Mouse (Mus musculus): Measurements from ENCODE around the gene Senp3. TPM values are rescaled to one million over a fixed set of nuclear protein-coding genes. Genes with fewer than 3 reads are reported as not detected.
A peak's percentile ranks its signal among the peaks of the same experiment; 100 is the strongest.
"Not testable (repeated sequence)": the region's sequence is repeated elsewhere in the genome, so short reads cannot be mapped to it uniquely, and the experiment has no call there.

Senp3 gene
- polyA plus RNA-seq (2015; fragmentation: Nextera tagmentation; extraction: Ambion mirVana): 62.1 and 63.9 TPM in 2 replicates

- H3K27me3 ChIP-seq (replicated peaks): no peaks in the 10 kb centered on the region
- peak within 1 kb of the TSS; percentile 59 for H3K4me3 ChIP-seq (replicated peaks)
- H3K9ac ChIP-seq: peak within 1 kb of the TSS; percentile 84
- WGBS: under 1% methylated on average over 78 of the region's 80 CpGs
- peaks cover 13% of the 10 kb centered on the region for H3K36me3 ChIP-seq
- peaks cover 23% of the 10 kb centered on the region for H3K4me1 ChIP-seq (replicated peaks)
- H3K9me3 ChIP-seq: no peaks in the 10 kb centered on the region
- H3K4me2 ChIP-seq (replicated peaks): peak within 1 kb of the TSS; percentile 75
- peak; percentile 96 for ATAC-seq
- peak within 1 kb of the TSS; percentile 93 for H3K27ac ChIP-seq
Measured at GRCm38 (mm10) chr11:69681314-69682208, at the start of gene Senp3. TSS of gene Senp3 (minus strand) at chr11:69682084.

- not testable (repeated sequence) for H3K9me3 ChIP-seq; H3K4me1 ChIP-seq (replicated peaks); H3K4me2 ChIP-seq (replicated peaks); H3K27ac ChIP-seq; H3K4me3 ChIP-seq (replicated peaks); H3K9ac ChIP-seq; ATAC-seq; H3K27me3 ChIP-seq (replicated peaks)
- WGBS: 88% methylated on average over 2 of the region's 3 CpGs
- H3K36me3 ChIP-seq: peaks cover 25% of the 10 kb centered on the region
Measured at GRCm38 (mm10) chr11:69731408-69731807, 49.5 kb upstream of the Senp3 start.

- ATAC-seq: no peak
- no peak overlapping the region for H3K9ac ChIP-seq
- H3K27me3 ChIP-seq (replicated peaks): no peaks in the 10 kb centered on the region
- no peak overlapping the region for H3K27ac ChIP-seq
- H3K9me3 ChIP-seq: no peaks in the 10 kb centered on the region
- no peak overlapping the region for H3K4me2 ChIP-seq (replicated peaks)
- peaks cover 3% of the 10 kb centered on the region for H3K36me3 ChIP-seq
- no peak overlapping the region for H3K4me3 ChIP-seq (replicated peaks)
- 35% methylated on average over 3 of the region's 3 CpGs for WGBS
- H3K4me1 ChIP-seq (replicated peaks): no peaks in the 10 kb centered on the region
Measured at GRCm38 (mm10) chr11:69729063-69729462, 47.2 kb upstream of the Senp3 start.

- no peaks in the 10 kb centered on the region for H3K4me1 ChIP-seq (replicated peaks)
- no peak overlapping the region for H3K4me2 ChIP-seq (replicated peaks)
- no peaks in the 10 kb centered on the region for H3K36me3 ChIP-seq
- ATAC-seq: no peak
- no peak overlapping the region for H3K4me3 ChIP-seq (replicated peaks)
- no peak overlapping the region for H3K9ac ChIP-seq
- no peaks in the 10 kb centered on the region for H3K9me3 ChIP-seq
- H3K27me3 ChIP-seq (replicated peaks): no peaks in the 10 kb centered on the region
- WGBS: 42% methylated on average over 5 of the region's 5 CpGs
- H3K27ac ChIP-seq: no peak overlapping the region
Measured at GRCm38 (mm10) chr11:69725951-69726350, 44.1 kb upstream of the Senp3 start.

- Histone ChIP-seq H3K9ac (no peak overlapping the region), H3K4me2 (replicated peaks) (no peak overlapping the region), H3K36me3 (no peaks in the 10 kb centered on the region), H3K9me3 (no peaks in the 10 kb centered on the region), H3K27me3 (replicated peaks) (no peaks in the 10 kb centered on the region), H3K27ac (no peak overlapping the region), H3K4me3 (replicated peaks) (no peak overlapping the region), H3K4me1 (replicated peaks) (peaks cover 4% of the 10 kb centered on the region; the same call in 1 of the 2 replicates)
- no peak for ATAC-seq
- 41% methylated on average over 2 of the region's 2 CpGs for WGBS
Measured at GRCm38 (mm10) chr11:69723074-69723473, 41.2 kb upstream of the Senp3 start.

- H3K36me3 ChIP-seq: no peaks in the 10 kb centered on the region
- ATAC-seq: no peak
- H3K4me2 ChIP-seq (replicated peaks): no peak overlapping the region
- 59% methylated on average over 6 of the region's 6 CpGs for WGBS
- no peak overlapping the region for H3K9ac ChIP-seq
- no peaks in the 10 kb centered on the region for H3K27me3 ChIP-seq (replicated peaks)
- no peak overlapping the region for H3K4me3 ChIP-seq (replicated peaks)
- no peak overlapping the region for H3K27ac ChIP-seq
- peaks cover 7% of the 10 kb centered on the region; the same call in 1 of the 2 replicates for H3K4me1 ChIP-seq (replicated peaks)
- H3K9me3 ChIP-seq: no peaks in the 10 kb centered on the region
Measured at GRCm38 (mm10) chr11:69720852-69721251, 39.0 kb upstream of the Senp3 start.

- ATAC-seq: no peak
Measured at GRCm38 (mm10) chr11:69719423-69719822, 37.5 kb upstream of the Senp3 start.

GRCm38 (mm10) chr11:69718661-69719060 is 36.8 kb upstream of the Senp3 start:
- Histone ChIP-seq H3K36me3 (no peaks in the 10 kb centered on the region), H3K4me3 (replicated peaks) (no peak overlapping the region), H3K27ac (0 out of 2 replicates have a peak overlapping the region, but pooled peaks have one; percentile 9), H3K9me3 (no peaks in the 10 kb centered on the region), H3K4me2 (replicated peaks) (peak overlapping the region; percentile 41; the same call in 1 of the 2 replicates), H3K4me1 (replicated peaks) (peaks cover 11% of the 10 kb centered on the region; the same call in 1 of the 2 replicates), H3K27me3 (replicated peaks) (no peaks in the 10 kb centered on the region), H3K9ac (no peak overlapping the region)
- ATAC-seq: peak; percentile 79
- WGBS: 24% methylated on average over 15 of the region's 15 CpGs

More at GRCm38 (mm10) chr11:69719423-69719822, 37.5 kb upstream of the Senp3 start:
- no peak overlapping the region for H3K4me2 ChIP-seq (replicated peaks)
- H3K9me3 ChIP-seq: no peaks in the 10 kb centered on the region
- no peak overlapping the region for H3K27ac ChIP-seq
- H3K4me3 ChIP-seq (replicated peaks): no peak overlapping the region
- no peaks in the 10 kb centered on the region for H3K36me3 ChIP-seq
- peaks cover 11% of the 10 kb centered on the region; the same call in 1 of the 2 replicates for H3K4me1 ChIP-seq (replicated peaks)
- H3K27me3 ChIP-seq (replicated peaks): no peaks in the 10 kb centered on the region
- H3K9ac ChIP-seq: no peak overlapping the region
- WGBS: 72% methylated on average over 6 of the region's 6 CpGs

- H3K4me1 ChIP-seq (replicated peaks): peaks cover 11% of the 10 kb centered on the region; the same call in 1 of the 2 replicates
- no peak overlapping the region for H3K4me3 ChIP-seq (replicated peaks)
- 67% methylated on average over 4 of the region's 4 CpGs for WGBS
- H3K27ac ChIP-seq: no peak overlapping the region
- no peaks in the 10 kb centered on the region for H3K27me3 ChIP-seq (replicated peaks)
- no peak for ATAC-seq
- H3K36me3 ChIP-seq: no peaks in the 10 kb centered on the region
- no peaks in the 10 kb centered on the region for H3K9me3 ChIP-seq
- H3K9ac ChIP-seq: no peak overlapping the region
- H3K4me2 ChIP-seq (replicated peaks): no peak overlapping the region
Measured at GRCm38 (mm10) chr11:69716953-69717352, 35.1 kb upstream of the Senp3 start.

- ATAC-seq: 0 out of 2 replicates have a peak, but pooled peaks have one; percentile 37
- no peaks in the 10 kb centered on the region for H3K27me3 ChIP-seq (replicated peaks)
- no peak overlapping the region for H3K4me3 ChIP-seq (replicated peaks)
- no peaks in the 10 kb centered on the region for H3K9me3 ChIP-seq
- H3K27ac ChIP-seq: no peak overlapping the region
- peaks cover 11% of the 10 kb centered on the region; the same call in 1 of the 2 replicates for H3K4me1 ChIP-seq (replicated peaks)
- H3K9ac ChIP-seq: no peak overlapping the region
- no peaks in the 10 kb centered on the region for H3K36me3 ChIP-seq
- H3K4me2 ChIP-seq (replicated peaks): no peak overlapping the region
- WGBS: 13% methylated on average over 5 of the region's 5 CpGs
Measured at GRCm38 (mm10) chr11:69715929-69716328, 34.0 kb upstream of the Senp3 start.

- Histone ChIP-seq H3K9ac (no peak overlapping the region), H3K4me2 (replicated peaks) (no peak overlapping the region), H3K36me3 (no peaks in the 10 kb centered on the region), H3K4me1 (replicated peaks) (peaks cover 11% of the 10 kb centered on the region; the same call in 1 of the 2 replicates), H3K27me3 (replicated peaks) (no peaks in the 10 kb centered on the region), H3K9me3 (no peaks in the 10 kb centered on the region), H3K4me3 (replicated peaks) (no peak overlapping the region), H3K27ac (no peak overlapping the region)
- ATAC-seq: no peak
- WGBS: 60% methylated on average over 9 of the region's 9 CpGs
Measured at GRCm38 (mm10) chr11:69715482-69715881, 33.6 kb upstream of the Senp3 start.

GRCm38 (mm10) chr11:69714636-69715329 is 32.9 kb upstream of the Senp3 start:
- H3K4me1 ChIP-seq (replicated peaks): peaks cover 11% of the 10 kb centered on the region; the same call in 1 of the 2 replicates
- WGBS: 78% methylated on average over 18 of the region's 18 CpGs
- no peak overlapping the region for H3K27ac ChIP-seq
- no peak overlapping the region for H3K4me2 ChIP-seq (replicated peaks)
- H3K4me3 ChIP-seq (replicated peaks): no peak overlapping the region
- H3K36me3 ChIP-seq: no peaks in the 10 kb centered on the region
- H3K9me3 ChIP-seq: no peaks in the 10 kb centered on the region
- no peak overlapping the region for H3K9ac ChIP-seq
- no peak for ATAC-seq
- no peaks in the 10 kb centered on the region for H3K27me3 ChIP-seq (replicated peaks)
